Mouse (Mus musculus) thymus, postnatal 36 days (tissue): ENCODE measurements at regions not wholly inside any gene's neighbourhood (a gene's known extent, or its start where the extent isn't known, plus 50 kb on each side); places are given as distances from the start of the nearest gene placed in this dataset.

ENCODE experiments used
- DNase-seq, 2 experiments: peaks; one replicate each; pipeline ENCODE4 v3.0.0; 2022; ENCODE audit warnings: mixed read lengths in 2 of 2

DNA sequence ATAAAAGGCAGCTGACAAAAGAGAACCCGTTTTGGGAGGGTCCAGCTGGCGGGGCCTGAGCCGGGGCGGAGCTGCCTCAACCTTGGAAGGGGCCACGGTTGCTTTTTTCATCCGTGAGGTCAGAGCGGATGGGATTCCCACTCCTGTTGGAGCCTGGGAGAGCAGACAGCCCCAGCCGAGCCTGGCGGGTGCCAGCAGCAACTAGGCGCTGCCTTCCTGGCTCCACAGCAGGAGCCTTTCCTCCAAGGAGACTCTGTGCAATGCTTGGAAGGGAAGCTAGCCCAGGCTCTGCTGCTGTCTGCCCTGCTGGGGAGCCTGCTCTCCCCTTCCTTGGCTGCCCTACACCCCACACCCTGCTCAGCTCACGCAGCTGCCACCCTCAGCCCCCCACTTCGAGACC, 161.1 kb upstream of the Sox9 start:
- no peak for DNase-seq

DNA sequence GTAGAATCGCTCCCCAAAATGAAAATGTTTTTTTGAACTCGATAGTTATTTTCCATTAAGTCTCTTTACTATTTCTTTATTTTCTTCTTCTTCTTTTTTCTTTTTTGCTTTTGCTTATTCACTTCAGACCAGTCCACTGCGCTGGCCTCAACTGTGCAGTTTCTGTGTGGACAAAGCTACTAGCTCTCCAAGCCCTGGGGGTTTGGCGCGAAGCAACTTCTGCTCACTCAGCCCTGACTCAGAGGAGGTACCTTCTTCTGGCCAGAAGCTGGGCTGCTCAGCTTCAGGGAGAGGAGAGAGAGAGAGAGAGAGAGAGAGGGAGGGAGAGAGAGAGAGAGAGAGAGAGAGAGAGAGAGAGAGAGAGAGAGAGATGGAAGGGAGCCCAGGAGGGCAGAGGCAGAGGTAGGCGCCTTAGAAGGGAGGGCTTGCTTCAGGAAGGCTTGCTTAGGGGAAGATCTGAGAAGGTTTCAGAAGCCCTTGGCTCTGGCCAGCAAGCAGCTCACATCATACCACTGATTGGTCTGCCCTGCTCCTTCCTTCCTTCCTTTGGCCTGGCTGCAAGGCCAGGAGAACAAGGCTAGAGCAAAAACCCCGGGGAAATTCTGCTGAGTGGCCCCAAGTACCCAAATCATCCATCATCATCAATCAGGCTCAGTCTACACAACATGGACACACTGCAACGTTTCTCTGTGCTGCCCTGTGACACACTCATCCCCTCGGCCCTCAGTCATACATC, 160.5 kb upstream of the Sox9 start:
- no peak for DNase-seq

DNA sequence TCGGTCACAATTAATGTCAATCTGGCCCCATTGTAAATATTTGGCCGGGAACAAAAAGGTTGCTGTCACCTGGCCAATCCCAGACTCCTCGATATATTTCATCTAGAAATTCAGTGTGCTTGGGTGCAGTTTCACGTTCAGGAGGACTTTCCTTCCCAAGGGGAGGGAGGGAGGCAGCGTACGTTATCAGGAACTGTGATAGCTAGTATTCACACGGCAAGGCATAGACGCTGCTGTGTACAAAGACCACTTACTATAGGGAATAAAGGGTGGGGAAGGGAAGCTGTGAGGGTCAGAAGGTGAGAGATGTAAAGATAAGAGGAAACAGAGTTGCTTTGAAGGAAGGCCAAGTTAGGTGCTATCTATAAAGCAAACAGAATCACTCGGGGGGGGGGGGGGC, 132.7 kb upstream of the Sox9 start:
- DNase-seq: no peak

DNA sequence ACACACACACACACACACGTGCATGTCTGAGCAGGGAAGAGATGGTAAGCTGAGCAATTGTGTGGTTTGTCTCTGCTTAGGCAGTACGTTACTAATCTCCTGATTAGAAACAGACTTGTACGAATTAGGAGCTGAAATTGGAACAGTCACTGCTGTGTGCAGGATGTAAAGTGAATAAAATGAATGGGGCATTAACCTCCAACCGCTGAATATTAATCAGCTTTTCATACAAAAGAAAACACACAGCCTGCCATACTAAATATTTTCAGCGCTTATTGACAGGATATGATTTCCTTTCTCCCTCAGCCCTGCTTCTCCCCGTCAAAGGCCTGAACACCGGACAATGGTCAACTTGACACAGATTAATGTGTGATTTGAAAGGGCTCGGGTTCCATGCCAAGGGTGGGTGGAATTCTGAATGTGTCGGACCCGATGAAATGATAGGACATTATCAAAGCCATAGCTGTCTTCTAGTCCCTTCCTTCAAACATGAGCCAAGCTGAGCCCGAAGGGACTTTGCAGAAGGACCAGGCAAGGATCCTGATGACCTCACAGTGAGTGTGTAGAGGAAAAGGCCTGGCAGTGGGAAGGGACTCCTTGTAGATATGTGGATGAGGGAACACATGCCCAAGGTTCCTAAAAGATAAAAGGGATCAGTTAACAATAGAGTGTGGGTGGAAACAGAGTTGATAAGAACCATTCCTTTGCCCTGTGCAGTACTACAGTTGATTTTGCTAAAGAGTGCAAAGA, 124.4 kb upstream of the Sox9 start:
- DNase-seq: no peak

DNA sequence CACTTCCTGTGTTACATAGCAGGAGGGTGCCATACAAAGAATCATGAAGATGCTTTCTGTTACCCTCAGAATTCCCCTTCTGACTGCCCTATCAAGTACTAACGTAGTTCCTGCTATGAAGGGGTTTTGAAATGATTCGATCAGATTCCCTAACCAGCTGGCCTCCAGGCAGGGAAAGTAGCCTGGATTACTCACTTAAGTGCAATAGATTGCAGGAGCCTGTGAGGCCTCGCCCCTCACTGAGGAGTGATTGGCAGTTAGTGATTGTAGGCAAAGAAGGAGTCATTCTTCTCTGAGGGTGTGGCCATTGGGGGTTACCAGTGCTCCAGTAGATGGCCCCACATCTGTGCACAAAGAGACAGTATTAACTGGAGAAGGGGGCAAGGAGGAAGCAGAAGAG, 122.1 kb upstream of the Sox9 start:
- no peak for DNase-seq

DNA sequence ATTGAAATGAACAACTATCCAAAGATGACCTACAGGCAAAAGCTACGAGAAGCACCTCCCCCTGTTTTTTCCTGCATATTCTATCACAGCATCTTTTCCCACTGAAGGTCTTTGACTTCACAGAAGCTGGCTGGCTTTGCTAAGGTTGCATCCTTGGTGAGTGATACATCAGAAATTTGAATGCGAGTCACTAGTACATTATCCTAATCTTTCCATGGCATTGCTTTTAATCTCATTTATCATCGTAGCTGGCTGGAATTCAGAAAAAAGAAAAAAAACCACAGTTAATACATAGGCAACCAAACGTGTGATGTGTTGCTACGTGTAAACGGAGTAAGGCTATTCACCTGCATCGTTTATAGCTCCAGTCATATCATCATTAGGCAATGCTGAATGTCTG, 120.6 kb upstream of the Sox9 start:
- no peak for DNase-seq

DNA sequence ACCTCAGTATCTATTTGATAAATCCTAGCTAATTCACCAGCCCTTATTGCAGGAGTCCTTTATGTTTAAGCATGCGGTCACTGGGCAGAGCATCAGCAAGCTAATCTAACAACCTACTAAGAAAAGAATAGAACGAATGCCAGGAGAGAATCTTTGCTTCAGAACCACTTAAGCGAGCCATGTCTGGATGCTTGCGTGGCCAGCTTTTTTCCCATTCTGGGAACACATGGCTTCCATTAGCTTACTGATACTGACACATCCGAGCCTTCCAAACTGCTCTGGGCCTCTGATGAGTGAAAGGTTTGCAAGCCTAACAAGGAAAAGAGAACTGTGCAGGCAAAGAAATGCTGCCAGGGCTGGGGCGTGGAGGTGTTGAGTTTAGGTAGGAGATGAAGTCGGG, 114.7 kb upstream of the Sox9 start:
- no peak for DNase-seq

DNA sequence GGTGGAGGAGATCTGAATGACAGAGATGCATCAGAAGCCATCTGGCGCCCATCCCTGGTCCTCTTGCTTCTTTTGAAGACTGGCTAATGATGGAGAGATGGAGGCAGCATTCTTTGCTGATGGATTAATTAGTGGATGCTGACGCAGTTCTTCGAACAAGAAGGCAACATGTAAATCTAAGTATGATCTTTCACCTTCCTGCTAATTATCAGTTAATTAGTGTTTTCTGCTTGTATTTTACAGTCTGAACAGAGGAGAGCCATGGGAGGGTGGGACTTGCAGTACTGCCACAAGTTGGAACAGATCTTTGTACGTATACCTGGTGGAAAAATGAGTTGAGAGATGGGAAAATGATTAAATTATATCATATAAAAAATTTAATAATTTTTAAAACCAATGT, 109.9 kb upstream of the Sox9 start:
- DNase-seq: no peak

DNA sequence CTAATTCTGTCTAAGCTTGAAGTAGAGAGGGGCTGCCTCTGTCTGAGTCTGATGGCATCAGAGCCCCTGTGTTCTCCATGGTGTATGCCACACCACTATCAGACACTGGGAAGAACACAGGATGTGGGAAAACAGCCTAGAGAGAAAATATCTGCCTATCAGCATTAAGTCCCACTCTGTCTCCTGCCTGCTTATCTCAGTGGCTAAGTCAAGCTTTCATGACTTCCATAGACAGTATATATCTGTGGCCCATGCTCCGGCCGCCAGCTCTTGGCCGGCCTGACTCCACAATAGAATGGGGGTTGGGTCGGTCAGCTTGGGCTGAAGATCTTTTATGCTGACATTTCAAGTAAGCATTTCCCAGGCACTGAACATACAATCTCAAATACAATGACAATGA, 92.0 kb upstream of the Sox9 start:
- no peak for DNase-seq

DNA sequence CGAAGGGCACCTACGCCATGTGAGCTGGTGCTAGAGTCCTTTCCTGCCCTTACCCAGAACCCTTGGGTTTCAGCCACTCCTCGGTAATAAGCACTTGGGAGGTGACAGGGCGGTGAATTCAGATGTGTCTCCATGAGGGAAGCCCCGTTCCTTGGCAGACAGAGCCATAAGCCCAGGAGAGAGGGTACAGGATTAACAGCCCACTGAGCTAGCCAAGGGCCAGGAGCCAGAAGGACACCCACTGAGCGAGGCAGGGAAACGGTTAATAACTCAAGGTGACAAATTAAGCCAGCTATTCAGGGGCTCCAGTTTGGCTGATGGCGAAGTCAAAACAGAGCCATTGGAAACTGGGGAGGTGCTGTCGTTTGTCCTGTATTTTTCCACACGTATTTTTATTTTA, 75.9 kb upstream of the Sox9 start:
- DNase-seq: no peak

DNA sequence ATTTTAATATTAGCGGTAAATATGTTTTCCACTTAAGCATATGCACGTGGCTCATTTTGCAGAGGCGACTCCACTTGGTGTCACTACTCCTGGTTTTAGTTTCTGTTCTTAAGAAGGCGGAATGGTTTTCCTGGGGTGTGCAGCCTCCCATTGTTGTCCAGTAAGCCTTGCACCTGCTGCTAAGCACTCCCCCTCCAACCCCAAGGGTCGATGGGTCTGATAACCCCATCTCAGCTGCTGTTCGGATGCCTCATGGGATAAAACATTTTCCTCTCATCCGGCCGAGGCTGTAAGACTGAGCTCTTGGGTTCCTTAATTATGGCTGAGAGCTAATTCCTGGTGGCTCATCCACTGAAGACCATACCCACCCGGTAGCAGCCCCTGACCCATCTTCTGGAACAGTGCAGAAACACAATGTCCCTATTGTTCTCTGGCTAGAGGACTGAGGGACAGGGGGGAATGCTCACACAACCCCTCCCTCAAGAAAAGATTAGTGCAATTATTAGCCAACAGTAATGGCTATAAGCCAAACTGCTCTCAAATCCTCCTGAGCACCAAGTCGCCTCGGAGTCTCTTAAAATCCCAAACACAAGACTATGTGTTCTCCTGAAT, 73.8 kb upstream of the Sox9 start:
- DNase-seq: no peak

DNA sequence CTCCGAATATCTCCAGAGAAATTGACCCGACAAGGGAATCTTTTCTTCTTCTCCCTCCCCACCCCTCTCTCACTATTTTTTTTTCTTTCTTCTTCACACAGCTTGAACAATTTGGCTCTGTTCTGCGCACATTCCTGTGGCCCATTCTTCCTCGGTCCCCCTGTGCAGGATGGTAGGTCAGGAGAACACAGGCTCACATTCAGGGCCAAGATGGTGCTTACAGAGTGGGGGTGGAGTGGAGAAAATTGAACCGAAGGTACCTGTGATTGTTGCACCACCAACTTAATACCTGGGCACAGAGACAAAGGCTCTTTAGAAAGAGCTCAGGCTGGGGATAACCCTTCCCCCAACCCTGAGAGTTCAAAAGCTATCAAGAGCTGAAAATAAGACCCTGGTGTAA, 70.4 kb upstream of the Sox9 start:
- no peak for DNase-seq

DNA sequence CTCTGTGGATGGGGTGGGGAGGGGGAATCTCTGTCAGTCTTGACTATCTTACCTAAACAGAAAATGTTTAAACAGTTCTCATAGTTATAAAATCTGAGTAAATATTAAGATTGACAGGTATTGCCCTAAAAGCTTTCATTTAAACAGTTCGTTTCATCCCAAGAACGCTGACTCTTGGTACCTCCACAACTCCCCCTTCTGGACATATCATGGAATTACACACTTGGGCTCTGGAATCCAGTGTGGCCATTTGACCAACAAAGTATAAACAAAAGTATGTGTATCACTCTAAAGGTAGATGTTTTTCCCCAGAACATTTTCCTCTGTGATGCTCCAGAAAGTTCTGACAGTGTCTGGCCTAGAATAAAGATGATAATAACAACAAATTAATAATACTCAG, 63.5 kb upstream of the Sox9 start:
- no peak for DNase-seq

DNA sequence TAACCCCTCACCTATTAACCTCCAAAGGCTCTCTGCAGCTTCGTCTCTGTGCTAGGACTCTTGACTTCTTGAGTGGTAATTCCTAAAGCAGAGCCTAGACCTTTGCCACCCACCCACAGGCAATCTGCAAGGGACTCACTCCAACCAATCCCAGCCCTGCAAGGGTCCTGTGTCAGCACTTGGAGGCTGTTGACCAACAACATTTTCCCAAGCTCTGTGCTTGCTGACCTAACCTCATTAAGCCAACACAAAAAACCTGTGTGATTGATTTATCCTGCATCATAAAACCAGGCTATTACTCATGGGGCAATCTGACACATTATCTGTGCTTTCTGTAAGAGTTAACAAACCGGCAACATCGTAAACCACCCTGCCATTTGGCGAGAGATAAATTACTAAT, 61.4 kb upstream of the Sox9 start:
- DNase-seq: no peak

DNA sequence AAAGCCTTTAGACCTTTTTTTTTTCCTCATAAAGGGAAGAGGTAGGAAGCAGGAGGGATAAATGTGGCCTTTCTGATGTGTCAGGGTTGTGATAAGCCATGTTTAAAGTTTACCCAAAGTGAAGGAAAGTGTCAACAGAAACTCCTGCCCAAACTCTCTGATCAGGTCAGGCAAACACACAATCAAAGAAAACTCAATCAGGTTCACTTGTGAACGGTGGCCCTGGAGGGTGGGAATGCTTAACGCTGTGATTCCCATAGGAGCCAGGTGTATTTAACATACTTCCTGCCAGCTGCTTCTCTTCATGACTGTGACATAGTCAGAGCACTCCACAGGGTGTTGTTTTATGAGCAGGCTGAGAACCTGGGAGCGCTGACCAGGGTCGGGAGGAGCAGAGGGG, 59.1 kb upstream of the Sox9 start:
- DNase-seq: no peak

DNA sequence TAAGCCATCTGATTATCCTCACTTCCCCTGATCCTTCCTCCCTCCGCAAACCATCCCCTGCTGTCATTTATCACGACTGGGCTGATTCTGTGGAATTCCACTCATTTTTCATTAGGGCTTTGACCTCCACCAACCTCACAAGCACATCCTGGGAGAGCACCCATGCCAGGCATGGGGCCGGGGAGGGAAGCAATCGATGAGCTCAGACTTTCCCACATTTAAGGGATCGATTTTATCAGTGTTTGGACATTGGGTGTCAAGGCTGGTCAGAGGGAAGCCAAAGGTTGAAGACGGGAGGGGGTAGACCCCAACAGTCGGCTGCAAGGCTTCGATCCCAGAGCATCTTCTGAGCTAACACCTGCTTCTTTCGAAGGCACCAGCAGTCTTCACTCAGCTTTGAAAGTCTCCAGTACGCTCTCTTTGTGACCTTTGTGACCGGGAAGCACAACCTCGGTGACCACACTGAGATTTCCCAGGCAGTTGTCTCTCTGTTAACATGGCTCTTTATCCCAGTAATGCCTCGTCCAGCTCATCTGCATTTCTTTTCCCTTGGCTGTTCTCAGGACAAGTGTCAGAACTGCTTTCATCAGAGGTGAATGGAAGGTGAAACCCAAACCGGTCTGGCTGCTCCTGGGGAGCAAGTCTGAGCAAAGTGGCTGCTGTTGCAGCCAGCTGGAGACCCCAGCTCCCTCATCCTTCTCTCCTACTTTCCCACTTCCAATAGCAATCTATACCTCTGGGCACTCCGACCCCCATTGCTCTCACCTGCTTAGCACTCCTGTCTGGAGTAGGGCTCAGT, 53.7 kb upstream of the Sox9 start:
- no peak for DNase-seq
